Mouse (Mus musculus): ENCODE results near the gene Ints7. TPM values are rescaled to one million over a fixed set of nuclear protein-coding genes. Genes with fewer than 3 reads are reported as not detected.

Ints7 gene
- polyA plus RNA-seq (2012; rRNA removed) = 24.8 and 29.8 TPM in 2 replicates

DNA sequence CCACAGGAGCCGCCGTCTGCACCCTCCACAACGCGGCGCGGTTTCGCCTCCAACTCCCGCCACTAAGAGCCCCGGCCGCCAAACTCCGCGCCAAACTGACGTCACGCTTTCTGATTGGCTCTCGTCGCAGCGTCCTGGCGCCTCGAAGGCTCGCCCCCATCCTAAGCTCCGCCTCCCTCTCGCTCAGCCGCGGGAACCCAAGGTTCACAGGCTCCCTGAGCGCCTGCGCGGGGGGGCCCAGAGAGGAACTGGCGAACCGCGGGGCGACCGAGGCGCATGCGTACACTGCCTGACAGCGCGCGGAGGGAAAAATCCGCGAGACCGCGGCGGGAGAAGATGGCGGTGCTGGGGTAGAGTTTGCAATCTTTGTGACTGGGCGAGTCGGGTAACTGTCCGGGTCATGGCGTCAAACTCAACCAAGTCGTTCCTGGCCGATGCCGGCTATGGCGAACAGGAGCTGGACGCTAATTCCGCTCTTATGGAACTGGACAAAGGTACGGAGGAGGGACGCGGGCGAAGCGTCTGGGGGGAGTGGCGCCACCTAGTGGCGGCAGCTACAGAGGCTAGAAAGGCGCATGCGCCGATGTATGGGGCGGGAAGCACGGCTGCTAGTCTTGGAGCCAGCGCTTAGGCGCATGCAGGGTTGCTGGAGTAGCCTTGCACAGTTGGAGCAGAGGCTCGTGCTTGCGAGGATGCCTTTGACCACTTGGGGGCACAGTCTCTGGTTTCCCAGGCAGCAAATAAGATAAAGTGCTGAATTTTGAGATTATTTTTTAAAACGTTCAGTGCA, at the start of gene Ints7, which contains the start of gene Dtl:
Gene Ints7, plus strand, starts transcription at position 179 of the 790 bp plus-strand sequence.
Gene Dtl, minus strand, starts transcription at position 87 of the 790 bp plus-strand sequence.

Other genes with a start within 250 kb of the Ints7 start
- 36.8 and 46.7 TPM in 2 replicates for gene Tmem206, start 249.7 kb upstream of the Ints7 start, polyA plus RNA-seq (2012; rRNA removed)
- gene Ppp2r5a, start 172.4 kb upstream of the Ints7 start, polyA plus RNA-seq (2012; rRNA removed) = 61.6 and 86.5 TPM in 2 replicates
- 2.3 and 3.3 TPM in 2 replicates for gene Dtl, start 92 bp upstream of the Ints7 start, polyA plus RNA-seq (2012; rRNA removed)
- gene Lpgat1, start 142.2 kb downstream of the Ints7 start, polyA plus RNA-seq (2012; rRNA removed) = 21.6 and 22.3 TPM in 2 replicates
- gene Nek2, start 245.8 kb downstream of the Ints7 start, polyA plus RNA-seq (2012; rRNA removed) = 4.4 and 4.6 TPM in 2 replicates

Measured in ovary, adult 2 months (tissue).